Mouse (Mus musculus) G1E-ER4 (cell line): ENCODE results near the gene Chrm1. TPM values are rescaled to one million over a fixed set of nuclear protein-coding genes. Genes with fewer than 3 reads are reported as not detected.

Experiments
- GATA1 ChIP-seq: IDR thresholded peaks from one replicate; pipeline ENCODE4 v1.8.0; 2012; ENCODE audit warnings: low read length, inconsistent platforms
- polyA plus RNA-seq: library from polyadenylated mRNA; stranded (reverse); fragments of >175 nt; gene quantifications from 2 replicates; pipeline ENCODE4 v1.2.3, GENCODE M21; 2012

The Chrm1 gene
- polyA plus RNA-seq, 1 experiment: 0.12 TPM

GRCm38 (mm10) chr19:8672859-8673258 lies 9.3 kb downstream of the Chrm1 start:
- peak; percentile 69 for TF ChIP-seq GATA1

GRCm38 (mm10) chr19:8673336-8674063 lies 9.9 kb downstream of the Chrm1 start:
- TF ChIP-seq GATA1: no peak

GRCm38 (mm10) chr19:8679031-8679779 lies 15.6 kb downstream of the Chrm1 start:
- no peak for TF ChIP-seq GATA1

- no peak for TF ChIP-seq GATA1
Measured at GRCm38 (mm10) chr19:8681633-8682362, 18.2 kb downstream of the Chrm1 start.

GRCm38 (mm10) chr19:8682996-8683395 lies 19.4 kb downstream of the Chrm1 start:
- no peak for TF ChIP-seq GATA1

- TF ChIP-seq GATA1: no peak
Measured at GRCm38 (mm10) chr19:8683627-8684026, 20.0 kb downstream of the Chrm1 start.

- TF ChIP-seq GATA1: no peak
Measured at GRCm38 (mm10) chr19:8691871-8692539, 28.4 kb downstream of the Chrm1 start.

- TF ChIP-seq GATA1: no peak
Measured at GRCm38 (mm10) chr19:8692740-8693139, 29.2 kb downstream of the Chrm1 start.

GRCm38 (mm10) chr19:8695330-8695729 lies 31.7 kb downstream of the Chrm1 start:
- TF ChIP-seq GATA1: no peak

- no peak for TF ChIP-seq GATA1
Measured at GRCm38 (mm10) chr19:8699652-8700051, 36.1 kb downstream of the Chrm1 start.

GRCm38 (mm10) chr19:8702458-8702857 lies 38.9 kb downstream of the Chrm1 start:
- no peak for TF ChIP-seq GATA1

GRCm38 (mm10) chr19:8703571-8703970 lies 40.0 kb downstream of the Chrm1 start:
- TF ChIP-seq GATA1: no peak

GRCm38 (mm10) chr19:8705026-8705708 lies 41.6 kb downstream of the Chrm1 start:
- no peak for TF ChIP-seq GATA1

GRCm38 (mm10) chr19:8706132-8706667 lies 42.6 kb downstream of the Chrm1 start:
- no peak for TF ChIP-seq GATA1

GRCm38 (mm10) chr19:8706930-8707329 lies 43.3 kb downstream of the Chrm1 start:
- no peak for TF ChIP-seq GATA1
